Mouse (Mus musculus) ovary, postnatal 14 days (tissue): ENCODE data around the gene Cnfn.
"Not testable (repeated sequence)": the region's sequence is repeated elsewhere in the genome, so short reads cannot be mapped to it uniquely, and the experiment has no call there.

Experiments used
- DNase-seq: peaks from one replicate; pipeline ENCODE4 v3.0.0; 2022; ENCODE audit warnings: low spot score

The Cnfn gene

GRCm38 (mm10) chr7:25365937-25366625 is 3.4 kb downstream of the Cnfn start:
- DNase-seq: no peak

DNA sequence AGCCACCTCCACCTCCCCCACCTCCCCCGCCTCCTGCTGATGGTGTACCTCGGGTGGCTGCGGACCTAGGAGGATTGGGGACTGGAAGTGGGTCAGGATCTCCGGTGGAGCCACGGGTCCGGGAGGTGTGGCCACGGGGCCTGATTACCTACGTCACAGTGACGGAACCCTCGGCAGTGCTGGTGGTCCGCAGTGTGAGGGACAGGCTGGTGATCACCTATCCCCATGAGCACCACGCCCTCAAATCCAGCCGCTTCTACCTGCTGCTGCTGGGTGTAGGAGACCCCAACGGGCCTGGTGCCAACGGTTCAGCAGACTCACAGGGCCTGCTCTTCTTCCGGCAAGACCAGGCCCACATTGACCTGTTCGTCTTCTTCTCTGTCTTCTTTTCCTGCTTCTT is 5.9 kb downstream of the Cnfn start:
- no peak for DNase-seq

- DNase-seq: no peak
Observed at GRCm38 (mm10) chr7:25363151-25363550, 6.4 kb downstream of the Cnfn start.

DNA sequence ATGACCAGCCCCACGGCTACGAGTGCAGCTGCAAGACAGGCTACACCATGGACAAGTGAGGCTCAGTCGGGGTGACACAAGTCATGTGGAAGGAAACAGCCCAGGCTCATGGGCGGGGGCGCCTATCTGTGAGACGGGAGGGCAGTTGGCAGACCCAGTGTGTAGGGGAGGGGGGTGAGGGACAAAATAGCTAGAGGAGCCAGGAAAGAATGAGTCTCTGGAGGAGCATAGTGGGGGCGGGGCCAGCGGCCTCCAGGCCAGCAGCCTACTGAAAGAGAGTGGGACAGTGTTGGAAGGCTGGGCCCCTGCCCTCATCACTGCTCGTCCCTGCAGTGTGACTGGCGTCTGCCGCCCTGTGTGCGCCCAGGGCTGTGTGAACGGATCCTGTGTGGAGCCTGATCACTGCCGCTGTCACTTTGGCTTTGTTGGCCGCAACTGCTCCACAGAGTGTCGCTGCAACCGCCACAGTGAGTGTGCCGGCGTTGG is 10.8 kb downstream of the Cnfn start:
- no peak for DNase-seq

DNA sequence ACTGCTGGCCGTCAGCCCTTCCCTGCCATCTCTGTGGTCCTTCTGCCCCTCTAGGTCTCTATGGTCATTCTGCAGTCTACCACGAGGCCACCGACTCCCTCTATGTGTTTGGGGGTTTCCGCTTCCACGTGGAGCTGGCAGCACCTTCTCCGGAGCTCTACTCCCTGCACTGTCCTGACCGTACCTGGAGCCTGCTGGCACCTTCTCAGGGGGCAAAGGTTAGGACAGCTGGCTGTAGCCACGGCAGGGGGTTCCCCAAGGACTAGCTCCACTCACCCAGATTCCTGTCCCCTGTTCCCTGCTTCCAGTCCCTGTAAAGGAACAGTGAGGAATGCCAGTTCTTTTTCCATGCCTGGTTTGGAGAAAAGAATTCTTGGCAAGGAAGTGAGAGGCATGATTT is 20.7 kb downstream of the Cnfn start:
- no peak for DNase-seq

- DNase-seq: no peak
Observed at GRCm38 (mm10) chr7:25341000-25341784, 28.3 kb downstream of the Cnfn start.

DNA sequence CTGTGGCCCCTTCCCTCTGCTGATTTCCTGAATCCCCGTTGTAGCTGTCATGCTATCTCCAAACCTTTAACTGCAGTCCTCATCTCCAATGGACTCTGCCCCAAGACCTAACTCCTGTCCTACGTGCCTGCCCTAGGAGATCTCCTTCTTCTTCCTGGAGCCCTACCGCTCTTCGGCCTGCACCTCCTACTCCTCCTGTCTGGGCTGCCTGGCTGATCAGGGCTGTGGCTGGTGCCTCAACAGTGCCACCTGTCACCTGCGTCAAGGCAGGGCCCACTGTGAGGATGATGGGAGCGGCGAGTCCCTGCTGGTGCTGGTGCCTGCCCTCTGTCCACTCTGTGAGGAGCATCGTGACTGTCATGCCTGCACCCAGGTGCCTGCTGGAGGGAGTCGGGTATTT is 30.2 kb downstream of the Cnfn start:
- no peak for DNase-seq

GRCm38 (mm10) chr7:25334472-25334871 is 35.1 kb downstream of the Cnfn start:
- no peak for DNase-seq

DNA sequence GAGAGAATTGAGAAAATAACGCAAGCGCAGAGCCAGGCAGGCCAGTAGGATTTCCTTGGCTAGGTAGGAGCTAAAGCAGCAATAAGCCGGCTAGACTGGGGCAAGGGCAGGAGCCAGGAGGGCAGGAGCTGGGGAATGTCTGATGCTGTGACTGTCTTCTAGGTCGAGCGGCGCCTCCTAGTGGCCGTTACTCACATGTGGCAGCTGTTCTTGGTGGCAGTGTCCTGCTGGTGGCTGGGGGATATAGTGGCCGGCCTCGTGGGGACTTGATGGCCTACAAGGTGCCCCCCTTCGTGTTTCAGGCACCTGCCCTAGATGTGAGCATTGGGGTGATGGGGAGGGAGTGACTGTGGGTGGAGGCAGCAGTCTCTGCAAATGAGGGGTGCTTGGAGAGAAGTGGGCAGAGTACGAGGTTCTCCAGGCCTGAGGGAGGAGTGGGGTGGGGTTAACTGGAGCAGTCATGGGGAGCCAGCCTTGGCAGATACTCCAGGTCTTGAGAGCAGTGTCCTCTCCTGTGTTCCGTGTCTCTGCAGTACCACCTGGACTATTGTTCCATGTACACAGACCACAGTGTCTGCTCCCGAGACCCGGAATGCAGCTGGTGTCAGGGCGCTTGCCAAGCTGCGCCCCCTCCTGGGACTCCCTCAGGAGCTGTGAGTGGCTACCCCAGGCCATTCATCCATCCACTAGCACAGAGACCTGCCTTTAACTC is 35.8 kb downstream of the Cnfn start:
- DNase-seq: peak; percentile 52

DNA sequence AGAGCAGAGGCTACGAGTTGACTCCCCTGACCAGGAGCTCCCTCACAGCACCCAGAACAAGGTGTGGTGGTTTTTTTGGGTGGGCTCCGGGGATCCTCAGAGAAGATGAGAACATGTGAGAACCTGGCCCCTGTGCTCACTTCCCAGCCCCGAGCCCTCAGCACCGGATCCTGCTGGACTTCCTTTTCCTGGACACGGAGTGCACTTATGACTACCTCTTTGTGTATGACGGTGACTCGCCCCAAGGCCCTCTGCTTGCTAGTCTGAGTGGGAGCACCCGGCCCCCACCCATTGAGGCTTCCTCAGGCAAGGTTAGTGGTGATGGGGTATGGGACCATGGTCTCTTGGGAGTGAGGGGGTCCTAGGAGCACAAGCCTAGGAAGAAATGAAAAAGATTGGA is 43.3 kb downstream of the Cnfn start:
- DNase-seq: no peak

- not testable (repeated sequence) for DNase-seq
Observed at GRCm38 (mm10) chr7:25325431-25325830, 44.1 kb downstream of the Cnfn start.

DNA sequence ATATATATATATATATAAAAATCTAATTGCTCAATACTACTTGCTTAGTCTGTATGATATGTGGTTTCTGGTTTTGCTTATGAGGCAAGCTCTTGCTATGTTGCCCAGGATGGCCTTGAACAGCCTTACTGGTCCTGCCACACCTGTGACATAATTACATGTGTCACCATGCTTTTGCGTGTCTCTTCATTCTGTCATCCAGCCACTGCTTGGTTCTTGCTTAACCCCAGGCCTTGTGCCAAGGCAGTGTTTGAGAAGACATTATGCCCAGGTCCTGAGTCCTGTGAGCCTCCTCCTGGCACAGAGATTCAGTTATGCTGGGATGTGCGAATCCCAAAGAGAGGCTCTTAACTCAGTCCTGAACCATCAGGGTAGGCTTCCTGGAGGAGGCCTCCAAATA is 46.3 kb downstream of the Cnfn start:
- no peak for DNase-seq

GRCm38 (mm10) chr7:25322058-25322484 is 47.5 kb downstream of the Cnfn start:
- peak; percentile 53 for DNase-seq
